Mouse (Mus musculus) CH12.LX (cell line): ENCODE measurements around the gene Rpl3. TPM values are rescaled to one million over a fixed set of nuclear protein-coding genes. Genes with fewer than 3 reads are reported as not detected.

ENCODE experiments used
- DNase-seq: peaks from one replicate; pipeline ENCODE4 v3.0.0-alpha.2; 2013; ENCODE audit errors: extremely low read depth
- H3K27ac ChIP-seq: 2 replicates; pipeline ENCODE4 v1.5.1; 2012; ENCODE audit warnings: low read depth, mild to moderate bottlenecking, control low read depth, moderate library complexity; ENCODE audit not compliant: insufficient read depth
- H3K27me3 ChIP-seq: replicated peaks from 2 replicates; pipeline ENCODE3; 2012; ENCODE audit warnings: inconsistent platforms
- H3K36me3 ChIP-seq, 2 experiments: replicated peaks in 1 of 2; 2 replicates each; pipeline versions ENCODE3 to v1.6.1; 2012; ENCODE audit warnings: inconsistent platforms in 1 of 2, low read length in 1 of 2, mild to moderate bottlenecking in 1 of 2, mixed read lengths in 1 of 2, moderate library complexity in 1 of 2; ENCODE audit not compliant: control insufficient read depth in 1 of 2, insufficient read depth in 1 of 2
- H3K4me1 ChIP-seq, 2 experiments: 2 replicates each; pipeline ENCODE4 v1.6.1; 2012; ENCODE audit warnings: inconsistent platforms in 1 of 2, moderate library complexity in 1 of 2; ENCODE audit not compliant: insufficient read depth in 2 of 2, control insufficient read depth in 1 of 2
- H3K4me2 ChIP-seq: 2 replicates; pipeline ENCODE4 v1.6.1; 2012; ENCODE audit warnings: low read depth, mild to moderate bottlenecking, control low read depth; ENCODE audit not compliant: poor library complexity, insufficient read depth, severe bottlenecking
- H3K4me3 ChIP-seq, 3 experiments: fragments of 150-350 bp in 1 of 3; sonication (generic) in 1 of 3; replicated peaks in 1 of 3; 2 replicates each; pipeline versions ENCODE3 to v1.5.1; 2011 to 2012; ENCODE audit warnings: low read depth in 2 of 3, low read length in 2 of 3, mild to moderate bottlenecking in 2 of 3, moderate library complexity in 2 of 3, control low read depth in 1 of 3, improper control_type of control experiment in 1 of 3, inconsistent platforms in 1 of 3, mixed read lengths in 1 of 3; ENCODE audit not compliant: poor library complexity in 1 of 3
- H3K79me2 ChIP-seq: replicated peaks from 2 replicates; pipeline ENCODE4 v1.6.1; 2012; ENCODE audit warnings: mild to moderate bottlenecking, moderate library complexity; ENCODE audit not compliant: control insufficient read depth, poor library complexity, insufficient read depth, severe bottlenecking; ENCODE audit errors: extremely low read depth
- H3K9ac ChIP-seq: 2 replicates; pipeline ENCODE4 v1.6.1; 2012; ENCODE audit warnings: low read depth, mild to moderate bottlenecking, control low read depth, moderate library complexity; ENCODE audit not compliant: insufficient read depth
- H3K9me3 ChIP-seq: replicated peaks from 2 replicates; pipeline ENCODE3; 2012; ENCODE audit warnings: low read length, inconsistent platforms, mixed read lengths
- BHLHE40 ChIP-seq: IDR thresholded peaks from 2 replicates; pipeline ENCODE4 v1.6.1; 2011; ENCODE audit warnings: mild to moderate bottlenecking, low read depth, low read length, improper control_type of control experiment
- CHD1 ChIP-seq: IDR thresholded peaks from 2 replicates; pipeline ENCODE4 v1.6.1; 2012; ENCODE audit warnings: low read depth, low read length, improper control_type of control experiment, inconsistent platforms
- CHD2 ChIP-seq: IDR thresholded peaks from 2 replicates; pipeline ENCODE4 v1.6.1; 2011; ENCODE audit warnings: low read length, improper control_type of control experiment
- CTCF ChIP-seq, 2 experiments: IDR thresholded peaks in 1 of 2; conservative IDR thresholded peaks in 1 of 2; 2 replicates each; pipeline ENCODE4 v1.5.1; 2011 to 2012; ENCODE audit warnings: low read depth in 2 of 2, low read length in 2 of 2, improper control_type of control experiment in 1 of 2, inconsistent platforms in 1 of 2, mild to moderate bottlenecking in 1 of 2, moderate library complexity in 1 of 2
- ELF1 ChIP-seq: IDR thresholded peaks from 2 replicates; pipeline ENCODE4 v1.6.1; 2014; ENCODE audit warnings: low read depth, mild to moderate bottlenecking, inconsistent platforms, low read length, improper control_type of control experiment
- ETS1 ChIP-seq: conservative IDR thresholded peaks from 2 replicates; pipeline ENCODE4 v1.6.1; 2012; ENCODE audit warnings: low read depth, mild to moderate bottlenecking, inconsistent platforms, low read length, improper control_type of control experiment, moderate library complexity
- GABPA ChIP-seq: IDR thresholded peaks from 2 replicates; pipeline ENCODE4 v1.6.1; 2012; ENCODE audit warnings: low read depth, low read length, improper control_type of control experiment, inconsistent platforms; ENCODE audit not compliant: insufficient replicate concordance
- HCFC1 ChIP-seq: IDR thresholded peaks from 2 replicates; pipeline ENCODE4 v1.6.1; 2012; ENCODE audit warnings: low read depth, mild to moderate bottlenecking, inconsistent platforms, low read length, improper control_type of control experiment
- KAT2A ChIP-seq: IDR thresholded peaks from 2 replicates; pipeline ENCODE4 v1.6.1; 2012; ENCODE audit warnings: low read length, improper control_type of control experiment, inconsistent platforms; ENCODE audit not compliant: insufficient replicate concordance
- MAZ ChIP-seq: IDR thresholded peaks from 2 replicates; pipeline ENCODE4 v1.6.1; 2012; ENCODE audit warnings: low read depth, mild to moderate bottlenecking, inconsistent platforms, low read length, improper control_type of control experiment, moderate library complexity
- MXI1 ChIP-seq: IDR thresholded peaks from 2 replicates; pipeline ENCODE4 v1.6.1; 2011; ENCODE audit warnings: mild to moderate bottlenecking, low read depth, low read length, improper control_type of control experiment
- MYC ChIP-seq: IDR thresholded peaks from 2 replicates; pipeline ENCODE4 v1.6.1; 2011; ENCODE audit warnings: low read depth, mild to moderate bottlenecking, improper control_type of control experiment, low read length
- NELFE ChIP-seq: IDR thresholded peaks from 2 replicates; pipeline ENCODE4 v1.6.1; 2011; ENCODE audit warnings: low read depth, low read length, improper control_type of control experiment
- NRF1 ChIP-seq: IDR thresholded peaks from 2 replicates; pipeline ENCODE4 v1.6.1; 2014; ENCODE audit warnings: low read depth, mild to moderate bottlenecking, inconsistent platforms, low read length, improper control_type of control experiment, moderate library complexity
- PAX5 ChIP-seq: IDR thresholded peaks from 2 replicates; pipeline ENCODE4 v1.6.1; 2012; ENCODE audit warnings: low read length, inconsistent platforms, mixed read lengths
- POLR2AphosphoS2 ChIP-seq: IDR thresholded peaks from 2 replicates; pipeline ENCODE4 v1.6.1; 2011; ENCODE audit warnings: low read depth, low read length, improper control_type of control experiment
- SIN3A ChIP-seq: IDR thresholded peaks from 2 replicates; pipeline ENCODE4 v1.6.1; 2012; ENCODE audit warnings: low read length, improper control_type of control experiment, inconsistent platforms
- SMC3 ChIP-seq: IDR thresholded peaks from 2 replicates; pipeline ENCODE4 v1.6.1; 2011; ENCODE audit warnings: low read depth, low read length, improper control_type of control experiment
- TBP ChIP-seq: conservative IDR thresholded peaks from 2 replicates; pipeline ENCODE4 v1.6.1; 2011; ENCODE audit warnings: low read depth, low read length, improper control_type of control experiment
- TCF12 ChIP-seq: IDR thresholded peaks from 2 replicates; pipeline ENCODE4 v1.6.1; 2014; ENCODE audit warnings: low read depth, mild to moderate bottlenecking, inconsistent platforms, low read length, improper control_type of control experiment
- UBTF ChIP-seq: IDR thresholded peaks from 2 replicates; pipeline ENCODE4 v1.6.1; 2012; ENCODE audit warnings: low read depth, mild to moderate bottlenecking, inconsistent platforms, low read length, improper control_type of control experiment, moderate library complexity
- USF1 ChIP-seq: IDR thresholded peaks from 2 replicates; pipeline ENCODE4 v1.6.1; 2014; ENCODE audit warnings: low read depth, mild to moderate bottlenecking, inconsistent platforms, low read length, improper control_type of control experiment
- ZC3H11A ChIP-seq: IDR thresholded peaks from 2 replicates; pipeline ENCODE4 v1.6.1; 2012; ENCODE audit warnings: low read depth, mild to moderate bottlenecking, inconsistent platforms, low read length, improper control_type of control experiment
- ZKSCAN1 ChIP-seq: IDR thresholded peaks from 2 replicates; pipeline ENCODE4 v1.6.1; 2012; ENCODE audit warnings: low read depth, inconsistent platforms, low read length, improper control_type of control experiment, borderline replicate concordance
- ZMIZ1 ChIP-seq: IDR thresholded peaks from 2 replicates; pipeline ENCODE4 v1.6.1; 2012; ENCODE audit warnings: low read depth, mild to moderate bottlenecking, inconsistent platforms, low read length, improper control_type of control experiment
- ZNF384 ChIP-seq: IDR thresholded peaks from 2 replicates; pipeline ENCODE4 v1.6.1; 2012; ENCODE audit warnings: low read depth, low read length, improper control_type of control experiment, inconsistent platforms
- dilution Hi-C: fragments of 300-500 bp; cut with MboI; formaldehyde crosslinking; loops from 2 replicates; pipeline ENCODE4 v1.14.3; 2020; ENCODE audit warnings: low sequenced_read_pairs; ENCODE audit not compliant: extremely low pct_unique_long_range_greater_than_20kb, extremely low pct_ligation_motif_present
- in situ Hi-C: fragments of 300-500 bp; cut with MboI; formaldehyde crosslinking; loops from 3 replicates; pipeline ENCODE4 v1.14.3; 2019; ENCODE audit warnings: low sequenced_read_pairs, low pct_ligation_motif_present, low pct_unique_long_range_greater_than_20kb, mixed read lengths
- polyA plus RNA-seq: library from polyadenylated mRNA; unstranded; fragments of >175 nt; gene quantifications from 2 replicates; pipeline ENCODE4 v1.2.1, GENCODE M21; 2012; ENCODE audit warnings: low read depth; ENCODE audit not compliant: insufficient read length
- total RNA-seq, 2 experiments: library from RNA; depleted of rRNA; stranded (reverse); fragments of 300-350 nt in 1 of 2; fragments of >200 nt in 1 of 2; gene quantifications; 2 replicates each; pipeline ENCODE4 v1.2.3; 2012 to 2014

Gene Rpl3
- total and polyA plus RNA-seq, 3 experiments, result 2,198 to 3,819 (median 2,592) TPM

DNA sequence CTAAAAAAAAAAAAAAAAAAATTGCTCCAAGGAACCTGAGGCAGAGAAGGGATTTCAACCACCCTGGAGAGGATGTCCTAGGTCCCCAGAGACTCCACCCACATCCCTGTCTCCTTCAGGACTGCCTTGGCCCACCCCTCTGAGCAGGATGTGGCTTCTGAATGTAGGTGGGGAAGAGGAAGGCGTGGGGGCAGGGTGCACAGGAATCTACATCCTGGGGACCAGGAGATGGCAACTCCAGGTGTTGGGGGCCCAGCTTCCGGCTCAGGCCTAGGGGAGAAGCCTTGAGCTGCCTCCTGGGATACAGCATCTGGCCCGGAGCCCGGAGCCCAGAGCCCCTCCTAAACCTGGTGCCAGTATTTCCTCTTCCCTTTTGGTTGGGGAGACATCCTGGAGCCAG lies 41.6 kb downstream of the Rpl3 start:
- H3K79me2 ChIP-seq, result no peaks in the 10 kb centered on the region
- in situ Hi-C loops, result no loop called here
- no peak overlapping the region for H3K4me3 ChIP-seq
- TF ChIP-seq TBP (no peak), GABPA (no peak), ZKSCAN1 (no peak), ZMIZ1 (no peak), PAX5 (no peak), ZNF384 (no peak), BHLHE40 (no peak), KAT2A (no peak), SIN3A (no peak), CTCF (conservative IDR thresholded peaks at IDR 0.05 in 1 of 2, IDR thresholded peaks at IDR 0.05 in 1 of 2; ENCODE audit: low read depth in 2 of 2, low read length in 2 of 2) (no peak), USF1 (no peak), NELFE (no peak)
- TF ChIP-seq, all 38 proteins: peak for 0
- H3K9me3 ChIP-seq, result peaks cover 14% of the 10 kb centered on the region
- dilution Hi-C loops, result no loop called here
- no peak overlapping the region for H3K4me2 ChIP-seq
- H3K27ac ChIP-seq, result no peak overlapping the region
- peaks cover 38% of the 10 kb centered on the region for H3K27me3 ChIP-seq
- no peaks in the 10 kb centered on the region for H3K36me3 ChIP-seq
- no peak overlapping the region for H3K9ac ChIP-seq
- DNase-seq, result no peak
- peaks cover 14 to 51% of the 10 kb centered on the region in 2 experiments for H3K4me1 ChIP-seq

DNA sequence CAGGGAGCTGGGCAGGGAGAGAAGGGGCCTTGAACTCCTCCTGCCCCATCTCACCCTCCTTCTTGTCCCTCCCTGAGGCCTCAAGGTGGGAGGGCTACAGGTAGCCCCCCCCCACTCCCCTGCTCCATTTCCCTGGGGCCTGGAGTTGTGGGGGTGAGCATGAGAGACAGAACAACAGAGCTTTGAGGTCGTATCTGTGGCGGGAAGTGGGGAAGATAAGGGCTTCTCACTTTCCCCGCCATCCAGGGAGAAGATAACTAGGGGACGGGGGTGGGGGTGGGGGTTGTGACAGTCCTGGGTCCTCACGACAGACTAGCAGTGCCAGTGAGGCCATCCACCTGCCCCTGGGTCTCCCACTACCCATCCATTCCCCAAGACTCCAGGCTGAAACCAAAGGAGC lies 43.7 kb downstream of the Rpl3 start:
- in situ Hi-C loops, result no loop called here

DNA sequence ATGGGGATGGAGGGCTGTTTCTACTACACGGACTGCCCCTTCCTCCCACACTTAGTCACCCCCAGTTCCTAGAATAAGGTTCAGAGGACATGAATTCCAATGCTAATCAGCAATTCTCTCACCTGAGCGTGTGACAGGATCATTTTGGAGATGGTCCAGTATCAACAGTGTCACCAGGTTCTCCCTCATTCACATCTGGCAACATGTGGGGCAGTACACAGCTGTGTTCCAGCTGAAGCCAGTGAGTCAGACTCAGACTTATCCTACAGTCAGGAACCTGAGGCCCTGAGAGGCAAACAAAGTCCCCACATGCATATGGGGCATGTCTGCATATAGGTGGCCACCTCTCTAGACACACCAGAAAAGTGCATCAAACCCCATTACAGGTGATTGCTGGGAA lies 44.4 kb downstream of the Rpl3 start:
- H3K4me2 ChIP-seq, result no peak overlapping the region
- H3K27ac ChIP-seq, result no peak overlapping the region
- H3K9ac ChIP-seq, result no peak overlapping the region
- no peak overlapping the region for H3K4me3 ChIP-seq
- peaks cover 14% of the 10 kb centered on the region for H3K9me3 ChIP-seq
- no peaks in the 10 kb centered on the region for H3K79me2 ChIP-seq
- H3K27me3 ChIP-seq, result peaks cover 58% of the 10 kb centered on the region
- no peaks in the 10 kb centered on the region for H3K36me3 ChIP-seq
- DNase-seq, result no peak
- in situ Hi-C loops, result no loop called here
- peaks cover 6 to 27% of the 10 kb centered on the region in 2 experiments; a peak in 3 of 4 replicates for H3K4me1 ChIP-seq
- dilution Hi-C loops, result no loop called here
- no peak for TF ChIP-seq ZC3H11A
- TF ChIP-seq CHD2, result no peak
- no peak for TF ChIP-seq ETS1
- no peak for TF ChIP-seq BHLHE40
- no peak for TF ChIP-seq MYC
- TF ChIP-seq SMC3, result no peak
- TF ChIP-seq MAZ, result no peak
- TF ChIP-seq NRF1, result no peak
- TF ChIP-seq ZKSCAN1, result no peak
- no peak for TF ChIP-seq CHD1
- TF ChIP-seq TCF12, result no peak
- TF ChIP-seq CTCF (conservative IDR thresholded peaks at IDR 0.05 in 1 of 2, IDR thresholded peaks at IDR 0.05 in 1 of 2; ENCODE audit: low read depth in 2 of 2, low read length in 2 of 2), result no peak
- no peak for TF ChIP-seq POLR2AphosphoS2
- TF ChIP-seq TBP, result no peak
- TF ChIP-seq MXI1, result no peak
- no peak for TF ChIP-seq ELF1

More for the DNA sequence above, 43.7 kb downstream of the Rpl3 start:
- Histone ChIP-seq H3K4me1 (peaks cover 6 to 34% of the 10 kb centered on the region in 2 experiments; a peak in 3 of 4 replicates), H3K4me3 (no peak overlapping the region), H3K9ac (no peak overlapping the region), H3K4me2 (no peak overlapping the region), H3K36me3 (no peaks in the 10 kb centered on the region), H3K79me2 (no peaks in the 10 kb centered on the region), H3K27me3 (peaks cover 53% of the 10 kb centered on the region), H3K9me3 (peaks cover 14% of the 10 kb centered on the region), H3K27ac (no peak overlapping the region)
- no peak for DNase-seq
- dilution Hi-C loops, result no loop called here
- TF ChIP-seq ZNF384 (no peak), SIN3A (no peak), CHD2 (no peak), NRF1 (no peak), HCFC1 (no peak), NELFE (no peak), UBTF (no peak), CHD1 (no peak)
